Mouse (Mus musculus) myocyte (in vitro differentiated cells): ENCODE results near the gene Cx3cl1. TPM values are rescaled to one million over a fixed set of nuclear protein-coding genes. Genes with fewer than 3 reads are reported as not detected.

ENCODE experiments used
- H3K27me3 ChIP-seq: one replicate; pipeline ENCODE4 v1.6.1; 2011; ENCODE audit not compliant: control insufficient read depth, insufficient read depth, insufficient read length
- H3K36me3 ChIP-seq: one replicate; pipeline ENCODE4 v1.6.1; 2011; ENCODE audit not compliant: control insufficient read depth, insufficient read depth
- H3K4me2 ChIP-seq: one replicate; pipeline ENCODE4 v1.6.1; 2011; ENCODE audit warnings: low read depth, control low read depth
- H3K4me3 ChIP-seq: one replicate; pipeline ENCODE4 v1.5.1; 2011; ENCODE audit warnings: mild to moderate bottlenecking, control low read depth, moderate library complexity
- H3K79me2 ChIP-seq: one replicate; pipeline ENCODE4 v1.6.1; 2011; ENCODE audit not compliant: control insufficient read depth, insufficient read depth
- H3ac ChIP-seq: one replicate; pipeline ENCODE4 v1.6.1; 2011; ENCODE audit not compliant: control insufficient read depth, insufficient read length
- CEBPB ChIP-seq: IDR thresholded peaks from 2 replicates; pipeline ENCODE4 v1.6.1; 2011; ENCODE audit warnings: mild to moderate bottlenecking, moderate library complexity; ENCODE audit not compliant: poor library complexity, insufficient read depth, severe bottlenecking
- E2F4 ChIP-seq: IDR thresholded peaks from one replicate; pipeline ENCODE4 v1.6.1; 2011; ENCODE audit warnings: mild to moderate bottlenecking, control low read depth, moderate library complexity; ENCODE audit not compliant: insufficient read depth
- MAX ChIP-seq: IDR thresholded peaks from one replicate; pipeline ENCODE4 v1.6.1; 2011; ENCODE audit warnings: low read depth, mild to moderate bottlenecking, control low read depth
- MYOD1 ChIP-seq, 3 experiments: IDR thresholded peaks; one replicate each; pipeline ENCODE4 v1.6.1; 2011; ENCODE audit warnings: control low read depth in 2 of 3, low read depth in 2 of 3, mild to moderate bottlenecking in 2 of 3, moderate library complexity in 1 of 3; ENCODE audit not compliant: insufficient read length in 2 of 3, control insufficient read depth in 1 of 3
- MYOG ChIP-seq, 3 experiments: IDR thresholded peaks; one replicate each; pipeline ENCODE4 v1.6.1; 2011; ENCODE audit warnings: control low read depth in 2 of 3, low read depth in 2 of 3, mild to moderate bottlenecking in 2 of 3; ENCODE audit not compliant: insufficient read length in 2 of 3, control insufficient read depth in 1 of 3, insufficient read depth in 1 of 3
- POLR2A ChIP-seq: IDR thresholded peaks from one replicate; pipeline ENCODE4 v1.6.1; 2011; ENCODE audit warnings: low read depth, mild to moderate bottlenecking, control low read depth, moderate library complexity; ENCODE audit not compliant: insufficient read length
- POLR2AphosphoS2 ChIP-seq: IDR thresholded peaks from one replicate; pipeline ENCODE4 v1.6.1; 2011; ENCODE audit warnings: low read depth, control low read depth; ENCODE audit not compliant: insufficient read length
- REST ChIP-seq: IDR thresholded peaks from one replicate; pipeline ENCODE4 v1.6.1; 2011; ENCODE audit warnings: mild to moderate bottlenecking, control low read depth, moderate library complexity; ENCODE audit not compliant: insufficient read depth, insufficient read length
- SRF ChIP-seq: IDR thresholded peaks from one replicate; pipeline ENCODE4 v1.6.1; 2011; ENCODE audit warnings: low read depth; ENCODE audit not compliant: control insufficient read depth, insufficient read length
- TCF12 ChIP-seq: IDR thresholded peaks from one replicate; pipeline ENCODE4 v1.6.1; 2011; ENCODE audit warnings: mild to moderate bottlenecking, control low read depth; ENCODE audit not compliant: poor library complexity, insufficient read depth, severe bottlenecking
- TCF3 ChIP-seq: IDR thresholded peaks from one replicate; pipeline ENCODE4 v1.6.1; 2011; ENCODE audit warnings: low read depth, control low read depth; ENCODE audit not compliant: insufficient read length
- USF1 ChIP-seq: IDR thresholded peaks from one replicate; pipeline ENCODE4 v1.6.1; 2011; ENCODE audit warnings: low read depth, mild to moderate bottlenecking, control low read depth, moderate library complexity
- polyA plus RNA-seq: library from polyadenylated mRNA; unstranded; fragments of >200 nt; fragmentation: generic; extraction: Trizol; gene quantifications from one replicate; pipeline ENCODE4 v1.2.1, GENCODE M21; 2012; ENCODE audit warnings: missing spikeins

The Cx3cl1 gene
- 8.3 TPM for polyA plus RNA-seq

DNA sequence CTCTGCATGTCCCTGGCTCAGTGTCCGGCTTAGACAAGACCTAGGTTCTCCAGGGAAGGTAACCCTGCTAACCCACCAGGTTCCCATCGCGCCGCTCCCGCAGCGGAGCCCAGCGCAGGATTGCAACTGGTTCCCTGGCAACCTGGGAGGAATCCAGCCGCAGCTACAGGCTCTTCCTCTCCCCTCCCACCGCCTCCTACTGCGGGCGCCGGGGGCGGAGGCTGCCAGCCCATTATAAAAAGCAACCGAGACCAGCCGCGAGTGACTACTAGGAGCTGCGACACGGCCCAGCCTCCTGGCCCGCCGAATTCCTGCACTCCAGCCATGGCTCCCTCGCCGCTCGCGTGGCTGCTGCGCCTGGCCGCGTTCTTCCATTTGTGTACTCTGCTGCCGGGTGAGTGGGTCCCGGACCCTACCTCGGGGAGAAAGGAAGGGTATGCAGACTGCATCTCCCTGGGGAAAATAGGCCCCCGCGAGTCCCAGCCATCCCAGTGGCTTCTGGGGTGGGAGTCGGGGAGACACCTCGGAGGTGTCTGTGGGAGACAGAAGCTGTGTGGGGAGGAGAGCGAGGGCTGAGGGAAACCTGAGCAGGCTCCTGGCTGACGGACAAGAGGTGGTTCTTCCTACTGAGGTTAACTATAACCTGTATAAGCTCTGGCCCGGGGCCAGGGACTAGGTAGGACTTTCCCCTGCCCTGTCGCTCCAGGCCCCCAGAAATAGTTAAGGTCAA, at the start of gene Cx3cl1:
Cx3cl1 (plus strand) TSS at position 69 of the 730 bp plus-strand sequence.
- no peak within 1 kb of the TSS for H3ac ChIP-seq
- no peaks in the 10 kb centered on the region for H3K79me2 ChIP-seq
- TF ChIP-seq POLR2AphosphoS2 (peak; percentile 96), SRF (no peak), MYOD1 (IDR thresholded peaks at IDR 0.05; ENCODE audit: control insufficient read depth in 1 of 3, insufficient read length in 2 of 3, low read depth in 2 of 3) (peak in 1 of 3 experiments; percentile 30), POLR2A (peak; percentile 98)
- H3K27me3 ChIP-seq = no peaks in the 10 kb centered on the region
- peak within 1 kb of the TSS; percentile 32 for H3K4me3 ChIP-seq
- no peaks in the 10 kb centered on the region for H3K36me3 ChIP-seq
- H3K4me2 ChIP-seq = peak within 1 kb of the TSS; percentile 91

DNA sequence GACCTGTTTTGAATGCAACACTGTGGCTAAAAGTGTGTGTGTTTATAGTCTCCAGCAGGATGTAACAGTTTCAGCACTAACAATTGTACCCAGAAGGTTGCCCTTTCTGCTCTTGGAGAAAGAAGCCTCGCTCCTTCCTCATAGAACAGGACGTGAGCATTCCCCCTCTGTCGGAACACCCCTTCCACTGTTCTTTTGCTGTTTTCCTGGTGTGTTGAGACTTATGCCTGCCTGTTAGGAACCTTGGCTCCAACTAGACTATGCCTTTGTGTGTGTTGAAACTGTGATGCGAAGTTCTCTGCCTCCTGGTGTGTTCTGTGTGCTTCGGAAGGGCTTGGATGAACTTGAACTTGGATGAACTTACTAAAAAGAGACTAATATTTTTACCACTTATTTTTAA, 45.8 kb upstream of the Cx3cl1 start:
- Histone ChIP-seq H3K36me3 (no peaks in the 10 kb centered on the region), H3K4me2 (no peak overlapping the region), H3K4me3 (no peak overlapping the region), H3K27me3 (no peaks in the 10 kb centered on the region), H3ac (no peak overlapping the region), H3K79me2 (no peaks in the 10 kb centered on the region)
- TF ChIP-seq E2F4 (no peak), CEBPB (no peak), MAX (no peak), TCF3 (no peak), POLR2A (no peak), TCF12 (no peak), MYOD1 (IDR thresholded peaks at IDR 0.05; ENCODE audit: control insufficient read depth in 1 of 3, insufficient read length in 2 of 3, low read depth in 2 of 3) (no peak), USF1 (no peak), MYOG (IDR thresholded peaks at IDR 0.05; ENCODE audit: control insufficient read depth in 1 of 3, insufficient read depth in 1 of 3, insufficient read length in 2 of 3, low read depth in 2 of 3) (no peak), REST (no peak), POLR2AphosphoS2 (no peak), SRF (no peak)

DNA sequence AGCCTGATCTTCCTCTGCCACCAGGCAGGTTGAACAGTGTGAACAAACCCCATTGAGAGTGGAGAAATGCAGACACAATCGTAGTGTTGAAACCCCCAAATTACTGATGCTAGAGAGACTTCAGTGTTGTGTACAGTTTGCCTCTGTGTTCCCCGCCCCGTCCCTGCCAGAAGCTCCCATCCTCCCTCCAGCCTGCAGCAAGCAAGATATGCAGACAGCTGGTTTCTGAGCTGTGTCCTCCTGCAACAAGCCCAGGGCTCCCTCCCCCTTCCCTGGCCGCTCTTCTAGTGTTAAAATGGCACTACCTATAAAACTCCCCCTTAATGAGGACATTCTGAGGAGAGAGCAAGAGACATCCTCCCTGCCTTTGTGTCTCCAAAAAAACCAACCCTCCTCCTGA, 42.5 kb upstream of the Cx3cl1 start:
- Histone ChIP-seq H3K79me2 (no peaks in the 10 kb centered on the region), H3K36me3 (no peaks in the 10 kb centered on the region), H3ac (no peak overlapping the region), H3K4me2 (no peak overlapping the region), H3K27me3 (no peaks in the 10 kb centered on the region), H3K4me3 (no peak overlapping the region)
- no peak for TF ChIP-seq POLR2A
- no peak for TF ChIP-seq MAX
- TF ChIP-seq MYOG (IDR thresholded peaks at IDR 0.05; ENCODE audit: control insufficient read depth in 1 of 3, insufficient read depth in 1 of 3, insufficient read length in 2 of 3, low read depth in 2 of 3) = peak in 2 of 3 experiments; percentile 14 to 61
- no peak for TF ChIP-seq CEBPB
- no peak for TF ChIP-seq TCF3
- no peak for TF ChIP-seq USF1
- TF ChIP-seq SRF = no peak
- no peak for TF ChIP-seq TCF12
- TF ChIP-seq MYOD1 (IDR thresholded peaks at IDR 0.05; ENCODE audit: control insufficient read depth in 1 of 3, insufficient read length in 2 of 3, low read depth in 2 of 3) = peak in 1 of 3 experiments; percentile 35

DNA sequence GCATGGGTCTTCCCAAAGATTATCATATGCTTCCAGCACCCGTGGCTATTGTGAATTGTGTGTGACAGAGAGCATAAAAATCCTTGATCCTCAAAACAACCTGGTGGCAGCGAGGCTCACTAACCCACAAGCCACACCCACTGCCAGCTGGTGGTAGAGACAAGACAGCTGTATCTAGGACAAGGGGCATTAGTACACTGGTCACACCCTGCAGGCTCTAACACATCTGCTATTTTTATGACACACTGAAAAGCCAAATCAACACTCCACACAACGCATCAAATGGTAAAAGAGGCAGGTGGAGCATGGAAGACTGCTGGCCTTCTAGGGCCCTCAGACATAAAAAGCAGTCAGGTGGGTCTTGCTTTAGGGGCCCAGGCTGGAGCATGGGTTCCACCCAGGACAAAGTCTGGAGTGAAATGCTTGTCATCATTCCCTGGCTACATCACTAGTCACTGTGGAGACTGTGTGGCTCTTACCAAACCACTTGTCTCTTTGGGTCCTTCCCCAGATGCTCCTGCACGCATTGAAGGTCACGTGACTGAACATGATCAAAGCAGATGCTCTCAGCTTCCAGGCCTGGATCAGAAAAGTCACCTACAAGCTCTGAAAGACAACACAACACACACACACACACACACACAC, 37.9 kb upstream of the Cx3cl1 start:
- TF ChIP-seq TCF12 (peak; percentile 93), CEBPB (no peak), POLR2AphosphoS2 (no peak), MYOD1 (IDR thresholded peaks at IDR 0.05; ENCODE audit: control insufficient read depth in 1 of 3, insufficient read length in 2 of 3, low read depth in 2 of 3) (peak; percentile 84 to 97 (median 87)), POLR2A (no peak), USF1 (peak; percentile 33), REST (no peak), E2F4 (no peak), MAX (no peak), MYOG (IDR thresholded peaks at IDR 0.05; ENCODE audit: control insufficient read depth in 1 of 3, insufficient read depth in 1 of 3, insufficient read length in 2 of 3, low read depth in 2 of 3) (peak; percentile 79 to 99 (median 95)), SRF (no peak), TCF3 (peak; percentile 83)
- H3K27me3 ChIP-seq = no peaks in the 10 kb centered on the region
- no peak overlapping the region for H3K4me3 ChIP-seq
- H3K4me2 ChIP-seq = peak overlapping the region; percentile 41
- no peaks in the 10 kb centered on the region for H3K36me3 ChIP-seq
- no peaks in the 10 kb centered on the region for H3K79me2 ChIP-seq
- no peak overlapping the region for H3ac ChIP-seq
